Mouse (Mus musculus): Measurements from ENCODE around the gene Rilp. TPM values are rescaled to one million over a fixed set of nuclear protein-coding genes. Genes with fewer than 3 reads are reported as not detected.

Rilp gene
- total RNA-seq (2015) (0.98 and 1.2 TPM in 2 replicates), total RNA-seq (2017) (0.55 and 1.8 TPM in 2 replicates)

- ATAC-seq (ENCODE audit: poor library complexity, severe bottlenecking) = peak; percentile 54
Measured at GRCm38 (mm10) chr11:75509741-75510626, at the start of gene Rilp. Rilp (plus strand) TSS chr11:75510094.

- ATAC-seq (ENCODE audit: poor library complexity, severe bottlenecking) = peak; percentile 45
Measured at GRCm38 (mm10) chr11:75460103-75460843, 49.6 kb upstream of the Rilp start.

GRCm38 (mm10) chr11:75460844-75461742, 48.8 kb upstream of the Rilp start, which contains the start of gene Tlcd2:
Tlcd2 (plus strand) TSS chr11:75461715.
- ATAC-seq (ENCODE audit: poor library complexity, severe bottlenecking) = peak; percentile 69

DNA sequence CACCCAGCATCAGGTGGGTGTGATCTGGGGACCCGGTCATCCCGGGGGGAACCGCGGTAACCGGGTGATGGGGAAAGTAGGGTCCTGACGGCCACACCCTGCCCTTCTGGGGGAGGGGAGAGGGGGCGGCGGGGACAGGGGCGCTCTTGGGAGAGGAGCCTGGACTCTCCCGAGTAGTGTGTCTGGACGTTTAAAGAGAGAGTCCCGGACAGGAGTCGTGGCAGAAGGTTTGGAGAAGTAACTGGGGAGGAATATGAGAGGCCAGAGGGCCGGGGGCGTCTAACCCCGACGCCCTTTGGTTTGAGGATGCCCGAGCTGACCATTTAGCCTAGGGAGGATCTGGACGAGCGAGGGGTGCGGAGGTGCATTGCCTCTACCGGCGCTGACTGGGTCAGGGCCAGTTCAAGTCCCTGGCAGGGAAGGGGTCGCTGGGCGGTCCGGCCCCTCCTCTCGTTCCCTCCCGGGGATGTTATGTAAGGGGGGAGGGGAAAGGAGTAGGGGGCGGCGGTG, 48.1 kb upstream of the Rilp start:
- ATAC-seq (ENCODE audit: poor library complexity, severe bottlenecking) = no peak

GRCm38 (mm10) chr11:75462253-75462783, 47.6 kb upstream of the Rilp start:
- ATAC-seq (ENCODE audit: poor library complexity, severe bottlenecking) = peak; percentile 7; the same call in 1 of the 2 replicates

DNA sequence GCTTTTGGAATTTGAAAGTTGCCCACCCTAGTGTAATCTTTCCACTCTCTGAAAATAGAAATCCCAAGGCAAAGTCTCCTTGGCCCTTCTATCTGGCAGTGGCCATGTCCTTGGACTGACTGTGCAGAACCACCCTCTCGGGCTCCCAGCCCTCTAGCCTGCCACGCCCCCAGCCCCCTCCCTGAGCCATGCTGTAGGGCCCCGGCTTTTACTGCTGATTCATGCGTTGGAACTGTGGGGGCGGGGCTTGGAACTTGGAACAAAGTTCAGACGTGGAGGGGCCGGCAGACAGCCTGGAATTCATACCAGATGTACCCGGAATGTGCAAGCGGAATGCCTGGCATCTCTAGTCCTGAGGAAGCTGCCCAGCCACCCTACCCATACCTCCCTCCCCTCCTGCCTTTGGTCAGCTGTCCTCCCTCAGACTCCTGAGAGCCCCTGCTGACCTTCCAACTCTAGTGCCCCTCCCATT, 47.0 kb upstream of the Rilp start:
- no peak for ATAC-seq (ENCODE audit: poor library complexity, severe bottlenecking)

- ATAC-seq (ENCODE audit: poor library complexity, severe bottlenecking) = no peak
Measured at GRCm38 (mm10) chr11:75463624-75464023, 46.3 kb upstream of the Rilp start.

GRCm38 (mm10) chr11:75464417-75464816, 45.5 kb upstream of the Rilp start:
- no peak for ATAC-seq (ENCODE audit: poor library complexity, severe bottlenecking)

- ATAC-seq (ENCODE audit: poor library complexity, severe bottlenecking) = no peak
Measured at GRCm38 (mm10) chr11:75465051-75465450, 44.8 kb upstream of the Rilp start.

GRCm38 (mm10) chr11:75466731-75467505, 43.0 kb upstream of the Rilp start:
- no peak for ATAC-seq (ENCODE audit: poor library complexity, severe bottlenecking)

DNA sequence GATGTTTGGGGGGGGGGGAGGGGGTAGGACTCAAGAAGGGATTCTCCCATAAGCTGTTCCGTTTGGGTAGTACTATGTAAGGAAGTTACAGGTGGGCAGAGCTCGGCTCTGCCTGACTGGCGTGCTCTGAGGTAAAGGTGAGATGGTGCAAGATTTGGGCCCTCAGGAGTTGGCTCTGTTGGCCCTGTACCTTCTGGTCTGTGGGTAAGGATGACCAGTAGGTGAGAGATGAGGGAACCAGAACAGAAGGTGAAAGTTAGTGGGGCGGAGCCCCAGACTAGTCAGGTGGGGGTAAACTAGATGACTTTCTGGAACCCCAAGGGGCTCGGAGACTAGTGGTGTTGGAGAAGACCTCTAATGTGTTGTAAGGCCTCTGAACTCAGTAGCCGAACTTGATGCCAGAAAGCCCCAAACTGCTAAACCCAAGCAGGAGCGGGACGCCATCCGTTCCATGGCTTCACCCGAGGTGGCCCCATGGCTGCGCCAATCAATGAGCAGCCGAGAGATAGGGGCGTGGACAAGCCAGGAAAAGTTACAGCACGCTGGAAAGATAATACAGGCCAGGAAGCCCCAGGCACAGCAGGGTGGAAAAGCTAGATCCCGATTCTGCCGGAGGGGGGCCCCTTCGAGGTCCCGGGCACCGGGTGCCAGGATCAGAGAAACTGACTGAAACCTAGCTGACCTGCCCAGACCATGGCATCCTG, 42.2 kb upstream of the Rilp start:
- peak; percentile 60 for ATAC-seq (ENCODE audit: poor library complexity, severe bottlenecking)

GRCm38 (mm10) chr11:75468410-75468809, 41.5 kb upstream of the Rilp start:
- ATAC-seq (ENCODE audit: poor library complexity, severe bottlenecking) = no peak

- ATAC-seq (ENCODE audit: poor library complexity, severe bottlenecking) = no peak
Measured at GRCm38 (mm10) chr11:75469261-75469660, 40.6 kb upstream of the Rilp start.

DNA sequence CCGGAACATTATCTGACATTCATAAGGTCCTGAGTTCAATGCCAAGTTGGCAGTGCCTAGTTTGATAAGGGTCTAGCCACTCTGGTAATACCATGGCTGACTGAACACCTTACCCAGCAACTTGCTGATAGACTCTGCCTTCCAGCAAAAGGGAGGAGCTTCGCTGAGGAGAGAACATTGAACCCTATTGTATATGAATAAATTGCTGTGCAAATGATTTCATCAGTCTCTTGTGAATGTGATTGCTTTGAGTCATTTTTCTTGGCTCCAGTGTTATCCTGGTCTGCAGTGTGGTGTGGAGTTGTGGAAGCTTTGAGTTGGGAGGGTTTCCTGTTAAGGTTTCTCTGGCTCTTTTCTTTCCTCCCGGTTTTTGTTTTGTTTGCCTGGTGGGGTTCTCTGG, 39.2 kb upstream of the Rilp start:
- no peak for ATAC-seq (ENCODE audit: poor library complexity, severe bottlenecking)

- peak; percentile 77 for ATAC-seq (ENCODE audit: poor library complexity, severe bottlenecking)
Measured at GRCm38 (mm10) chr11:75472469-75473081, 37.3 kb upstream of the Rilp start.

DNA sequence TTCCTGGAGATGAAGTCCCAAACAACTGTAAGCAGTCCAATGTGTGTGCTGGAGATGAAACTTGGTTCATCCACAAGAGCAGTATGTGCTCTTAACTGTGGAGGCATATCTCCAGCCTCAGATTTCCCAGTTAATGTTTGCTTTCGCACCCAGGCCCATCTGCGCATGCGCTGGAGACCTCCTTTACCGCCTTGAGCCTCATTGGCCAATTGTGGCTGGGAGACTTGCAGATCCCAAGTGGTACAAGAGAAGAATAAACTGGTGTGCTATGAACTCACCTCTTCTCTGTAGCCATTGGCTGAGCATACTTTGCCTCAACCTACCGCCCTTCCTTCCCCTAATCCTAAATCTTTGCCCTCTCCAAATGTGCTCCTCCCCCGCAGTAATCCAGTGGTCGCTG, 36.5 kb upstream of the Rilp start:
- no peak for ATAC-seq (ENCODE audit: poor library complexity, severe bottlenecking)

DNA sequence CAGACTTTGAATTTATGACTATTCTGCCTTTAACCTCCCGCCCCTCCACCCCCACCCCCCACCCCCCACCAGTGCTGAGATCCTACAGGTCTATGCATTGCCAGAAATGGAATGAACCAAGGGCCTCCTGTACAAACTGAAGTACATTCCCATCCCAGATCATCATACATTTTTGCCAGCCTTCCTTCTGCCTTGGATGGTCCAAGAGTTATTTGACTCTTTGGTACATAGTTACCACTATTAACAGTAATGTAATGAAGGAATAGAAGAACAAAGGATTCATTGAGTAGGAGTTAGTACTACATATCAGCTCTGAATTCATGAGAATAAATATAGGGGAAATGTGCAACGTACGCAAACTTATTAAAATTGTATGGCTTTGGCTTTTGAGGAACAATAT, 23.7 kb upstream of the Rilp start:
- ATAC-seq (ENCODE audit: poor library complexity, severe bottlenecking) = 0 out of 2 replicates have a peak, but pooled peaks have one; percentile 1

DNA sequence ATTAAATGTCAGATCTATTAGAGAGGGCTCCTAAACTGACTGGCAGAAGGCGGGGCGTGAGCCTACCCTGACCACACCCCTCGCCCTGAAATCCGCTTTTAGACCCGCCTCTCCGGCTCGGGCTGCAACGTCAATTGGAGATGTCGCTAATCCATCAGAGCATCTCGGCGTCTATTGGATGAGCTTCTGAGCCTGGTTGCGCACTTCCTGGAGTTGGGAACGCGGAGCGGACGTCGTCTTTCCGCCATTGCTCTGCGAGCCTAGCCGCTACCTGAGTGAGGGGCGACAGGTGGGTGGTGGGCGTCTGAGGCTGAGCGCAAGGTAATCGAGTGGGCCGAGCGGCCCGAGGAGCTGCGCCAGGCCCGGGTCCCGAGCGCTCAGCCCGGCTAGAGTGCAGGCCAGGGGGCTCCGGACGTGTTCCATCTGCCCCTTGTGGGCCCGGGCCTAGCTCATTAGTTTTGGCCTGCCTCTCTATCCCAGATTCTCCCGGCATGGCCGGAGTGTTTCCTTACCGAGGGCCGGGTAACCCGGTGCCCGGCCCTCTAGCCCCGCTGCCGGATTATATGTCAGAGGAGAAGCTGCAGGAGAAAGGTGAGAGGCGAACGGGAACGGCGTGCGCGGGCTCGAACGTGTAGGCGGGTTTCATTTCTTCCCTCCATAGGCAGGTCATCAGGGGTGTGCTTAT, 23.2 kb upstream of the Rilp start, which contains the start of gene Prpf8:
Gene Prpf8, plus strand, starts transcription at position 216 of the 685 bp plus-strand sequence.
- peak; percentile 100 for ATAC-seq (ENCODE audit: poor library complexity, severe bottlenecking)
